Mouse (Mus musculus): ENCODE data around the gene Vav3. TPM values are rescaled to one million over a fixed set of nuclear protein-coding genes. Genes with fewer than 3 reads are reported as not detected.

The Vav3 gene
- polyA plus RNA-seq, 1 experiment from 2014 or later: 3.4 TPM

DNA sequence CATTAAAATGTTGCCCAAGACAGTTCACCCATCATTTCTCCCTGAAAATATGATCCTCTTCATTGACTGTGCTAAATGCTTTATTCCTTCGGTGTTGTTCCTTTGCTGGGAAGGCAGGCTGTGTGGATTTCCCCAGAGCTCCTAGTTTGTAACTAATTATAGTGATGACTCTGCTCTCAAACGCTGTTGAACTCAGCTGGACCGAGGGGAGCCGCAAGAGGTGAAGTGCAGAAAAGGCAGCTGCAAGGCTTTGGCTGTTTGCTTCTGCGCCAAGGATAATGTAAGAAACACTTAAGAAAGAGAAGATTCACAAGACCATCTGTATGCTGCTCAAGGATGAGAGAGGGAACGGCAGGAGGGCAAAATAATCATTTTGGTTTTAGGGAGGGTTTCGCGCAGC is 136.1 kb downstream of the Vav3 start:
- Histone ChIP-seq H3K4me1 (replicated peaks) (no peaks in the 10 kb centered on the region), H3K36me3 (replicated peaks) (no peaks in the 10 kb centered on the region), H3K27ac (replicated peaks) (no peak overlapping the region), H3K9me3 (replicated peaks) (no peaks in the 10 kb centered on the region), H3K9ac (no peak overlapping the region), H3K4me3 (replicated peaks) (no peak overlapping the region), H3K4me2 (no peak overlapping the region), H3K27me3 (no peaks in the 10 kb centered on the region)
- ATAC-seq (ENCODE audit: insufficient read depth): no peak
- WGBS (ENCODE audit: insufficient replicate concordance): 72% methylated on average over 8 of the region's 8 CpGs

DNA sequence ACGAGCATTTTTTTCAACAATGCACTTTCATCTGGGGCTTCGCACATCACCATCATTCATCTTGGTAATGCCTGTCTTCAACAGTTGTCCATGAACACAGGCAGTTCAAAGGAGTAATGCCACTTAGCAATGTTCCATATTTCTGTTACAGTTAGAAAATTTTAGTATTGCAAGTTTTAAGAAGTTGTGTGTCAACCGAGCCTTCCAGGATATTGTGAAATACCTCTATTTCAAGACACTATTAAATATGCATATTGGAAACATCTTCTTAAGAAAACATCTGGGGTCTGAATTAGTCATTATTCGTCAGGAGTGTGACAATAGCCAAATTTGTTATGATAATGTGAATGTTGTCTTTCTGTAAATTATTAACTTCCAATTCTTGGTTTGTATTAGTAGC is 137.8 kb downstream of the Vav3 start:
- Histone ChIP-seq H3K27me3 (no peaks in the 10 kb centered on the region), H3K36me3 (replicated peaks) (no peaks in the 10 kb centered on the region), H3K4me3 (replicated peaks) (no peak overlapping the region), H3K4me2 (no peak overlapping the region), H3K27ac (replicated peaks) (no peak overlapping the region), H3K9me3 (replicated peaks) (no peaks in the 10 kb centered on the region), H3K4me1 (replicated peaks) (no peaks in the 10 kb centered on the region), H3K9ac (no peak overlapping the region)
- ATAC-seq (ENCODE audit: insufficient read depth): no peak
- WGBS (ENCODE audit: insufficient replicate concordance): 49% methylated on average over 4 of the region's 4 CpGs

GRCm38 (mm10) chr3:109480625-109481024 is 140.2 kb downstream of the Vav3 start:
- Histone ChIP-seq H3K27me3 (no peaks in the 10 kb centered on the region), H3K4me2 (no peak overlapping the region), H3K4me3 (replicated peaks) (no peak overlapping the region), H3K4me1 (replicated peaks) (no peaks in the 10 kb centered on the region), H3K27ac (replicated peaks) (no peak overlapping the region), H3K36me3 (replicated peaks) (no peaks in the 10 kb centered on the region), H3K9me3 (replicated peaks) (no peaks in the 10 kb centered on the region), H3K9ac (no peak overlapping the region)
- ATAC-seq (ENCODE audit: insufficient read depth): no peak
- WGBS (ENCODE audit: insufficient replicate concordance): 45% methylated on average over 2 of the region's 2 CpGs

- no peaks in the 10 kb centered on the region for H3K27me3 ChIP-seq
- H3K27ac ChIP-seq (replicated peaks): no peak overlapping the region
- no peaks in the 10 kb centered on the region for H3K9me3 ChIP-seq (replicated peaks)
- no peak overlapping the region for H3K4me2 ChIP-seq
- H3K36me3 ChIP-seq (replicated peaks): no peaks in the 10 kb centered on the region
- H3K4me1 ChIP-seq (replicated peaks): no peaks in the 10 kb centered on the region
- no peak overlapping the region for H3K4me3 ChIP-seq (replicated peaks)
- WGBS (ENCODE audit: insufficient replicate concordance): 52% methylated on average over 3 of the region's 3 CpGs
- no peak for ATAC-seq (ENCODE audit: insufficient read depth)
- no peak overlapping the region for H3K9ac ChIP-seq
These were observed 146.3 kb downstream of the Vav3 start for GRCm38 (mm10) chr3:109486786-109487185.

DNA sequence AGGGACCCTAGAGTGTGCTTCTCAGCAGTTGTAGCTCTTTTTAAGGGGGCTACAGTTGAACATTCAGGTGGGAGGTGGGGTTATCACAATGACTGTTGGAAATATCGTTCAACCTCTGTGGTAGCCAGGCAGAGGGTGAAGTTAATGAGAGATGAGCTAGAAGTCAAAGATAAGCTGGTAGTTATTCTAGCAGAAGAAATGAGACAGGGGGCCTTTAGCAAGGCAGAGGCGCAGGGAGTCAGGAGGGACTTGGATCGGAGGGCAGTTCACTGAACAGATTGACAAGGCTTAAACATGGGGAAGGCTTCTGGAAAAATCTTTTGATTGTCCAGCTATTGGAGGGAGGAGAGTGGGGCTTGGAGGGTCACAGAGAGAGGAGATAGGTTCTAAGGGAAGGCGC is 147.4 kb downstream of the Vav3 start:
- Histone ChIP-seq H3K27me3 (no peaks in the 10 kb centered on the region), H3K9me3 (replicated peaks) (no peaks in the 10 kb centered on the region), H3K4me3 (replicated peaks) (no peak overlapping the region), H3K27ac (replicated peaks) (no peak overlapping the region), H3K9ac (no peak overlapping the region), H3K4me2 (no peak overlapping the region), H3K4me1 (replicated peaks) (no peaks in the 10 kb centered on the region), H3K36me3 (replicated peaks) (no peaks in the 10 kb centered on the region)
- ATAC-seq (ENCODE audit: insufficient read depth): no peak
- WGBS (ENCODE audit: insufficient replicate concordance): 71% methylated on average over 4 of the region's 4 CpGs

DNA sequence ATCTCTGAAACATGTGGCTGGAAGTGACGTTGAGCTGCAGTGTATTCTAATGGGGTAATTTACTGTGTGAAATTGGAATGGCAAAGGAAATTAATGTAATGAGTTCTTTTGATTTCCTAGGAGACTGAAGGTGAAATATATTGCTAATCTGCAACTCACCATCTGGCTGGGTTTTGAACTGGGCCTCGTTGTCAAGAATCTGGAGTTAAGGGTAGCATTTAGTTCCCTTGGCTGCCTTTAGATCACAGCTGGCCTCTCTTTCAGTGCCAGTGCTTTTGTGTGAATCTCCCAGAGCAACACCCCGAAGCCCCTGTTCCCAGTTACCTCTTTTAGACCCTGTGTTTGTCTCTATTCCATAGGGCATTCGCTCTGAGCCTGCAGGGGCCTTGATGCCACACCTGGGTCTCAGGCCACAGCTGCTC is 148.3 kb downstream of the Vav3 start:
- Histone ChIP-seq H3K27ac (replicated peaks) (no peak overlapping the region), H3K4me3 (replicated peaks) (no peak overlapping the region), H3K36me3 (replicated peaks) (no peaks in the 10 kb centered on the region), H3K27me3 (no peaks in the 10 kb centered on the region), H3K4me1 (replicated peaks) (no peaks in the 10 kb centered on the region), H3K9ac (no peak overlapping the region), H3K9me3 (replicated peaks) (no peaks in the 10 kb centered on the region), H3K4me2 (no peak overlapping the region)
- ATAC-seq (ENCODE audit: insufficient read depth): no peak
- 48% methylated on average over 4 of the region's 4 CpGs for WGBS (ENCODE audit: insufficient replicate concordance)

DNA sequence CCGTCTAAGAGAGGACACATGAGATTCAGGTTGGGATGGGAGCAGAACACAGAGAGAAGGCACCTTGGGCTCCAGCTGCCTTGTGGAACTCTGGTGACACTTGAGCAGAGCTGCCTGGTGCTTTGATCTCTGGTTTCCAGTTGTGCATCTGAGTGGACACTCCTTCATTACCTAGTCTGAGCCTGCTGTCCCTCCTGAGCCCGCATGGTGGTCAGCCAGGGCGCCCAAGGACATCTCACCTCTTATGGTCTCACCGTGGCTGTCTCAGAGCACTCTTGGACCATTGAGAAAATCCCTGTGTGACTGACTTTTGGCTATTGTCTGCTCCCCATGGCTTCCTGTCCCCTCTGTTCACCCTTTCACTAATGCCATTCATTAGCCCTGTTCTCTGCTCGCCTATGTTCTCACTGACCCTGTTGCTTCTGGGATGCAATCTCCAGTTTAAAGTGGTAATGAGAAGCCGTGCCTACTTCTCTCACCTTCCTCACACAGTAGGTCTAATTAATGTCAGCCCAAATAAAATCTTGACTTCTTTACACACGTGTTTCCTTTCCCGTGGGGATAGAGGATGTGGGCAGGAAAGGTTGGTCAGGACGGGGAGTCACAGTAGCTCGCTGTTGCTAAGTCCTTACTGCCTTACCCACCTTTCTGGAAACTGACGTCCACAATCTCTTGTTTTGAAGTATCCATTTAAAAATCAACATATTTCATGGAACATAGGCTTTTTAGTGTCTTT is 150.3 kb downstream of the Vav3 start:
- no peak overlapping the region for H3K4me2 ChIP-seq
- no peak overlapping the region for H3K9ac ChIP-seq
- H3K4me1 ChIP-seq (replicated peaks): no peaks in the 10 kb centered on the region
- ATAC-seq (ENCODE audit: insufficient read depth): no peak
- no peak overlapping the region for H3K27ac ChIP-seq (replicated peaks)
- H3K27me3 ChIP-seq: no peaks in the 10 kb centered on the region
- no peaks in the 10 kb centered on the region for H3K9me3 ChIP-seq (replicated peaks)
- no peak overlapping the region for H3K4me3 ChIP-seq (replicated peaks)
- 40% methylated on average over 11 of the region's 11 CpGs for WGBS (ENCODE audit: insufficient replicate concordance)
- H3K36me3 ChIP-seq (replicated peaks): no peaks in the 10 kb centered on the region

GRCm38 (mm10) chr3:109491568-109491967 is 151.1 kb downstream of the Vav3 start:
- WGBS (ENCODE audit: insufficient replicate concordance): 6% methylated on average over 2 of the region's 2 CpGs
- Histone ChIP-seq H3K4me3 (replicated peaks) (no peak overlapping the region), H3K4me2 (no peak overlapping the region), H3K4me1 (replicated peaks) (no peaks in the 10 kb centered on the region), H3K9ac (no peak overlapping the region), H3K27me3 (no peaks in the 10 kb centered on the region), H3K36me3 (replicated peaks) (no peaks in the 10 kb centered on the region), H3K27ac (replicated peaks) (no peak overlapping the region), H3K9me3 (replicated peaks) (no peaks in the 10 kb centered on the region)
- no peak for ATAC-seq (ENCODE audit: insufficient read depth)

- Histone ChIP-seq H3K4me1 (replicated peaks) (no peaks in the 10 kb centered on the region), H3K9ac (no peak overlapping the region), H3K4me3 (replicated peaks) (no peak overlapping the region), H3K9me3 (replicated peaks) (no peaks in the 10 kb centered on the region), H3K36me3 (replicated peaks) (no peaks in the 10 kb centered on the region), H3K27me3 (no peaks in the 10 kb centered on the region), H3K27ac (replicated peaks) (no peak overlapping the region), H3K4me2 (no peak overlapping the region)
- no peak for ATAC-seq (ENCODE audit: insufficient read depth)
- 64% methylated on average over 5 of the region's 5 CpGs for WGBS (ENCODE audit: insufficient replicate concordance)
These were observed 156.0 kb downstream of the Vav3 start for GRCm38 (mm10) chr3:109496461-109496860.

- H3K36me3 ChIP-seq (replicated peaks): no peaks in the 10 kb centered on the region
- H3K4me1 ChIP-seq (replicated peaks): no peaks in the 10 kb centered on the region
- H3K9ac ChIP-seq: no peak overlapping the region
- no peak for ATAC-seq (ENCODE audit: insufficient read depth)
- WGBS (ENCODE audit: insufficient replicate concordance): 69% methylated on average over 4 of the region's 4 CpGs
- no peak overlapping the region for H3K4me3 ChIP-seq (replicated peaks)
- H3K27me3 ChIP-seq: no peaks in the 10 kb centered on the region
- H3K27ac ChIP-seq (replicated peaks): no peak overlapping the region
- H3K4me2 ChIP-seq: no peak overlapping the region
- H3K9me3 ChIP-seq (replicated peaks): no peaks in the 10 kb centered on the region
These were observed 156.6 kb downstream of the Vav3 start for GRCm38 (mm10) chr3:109497074-109497473.

DNA sequence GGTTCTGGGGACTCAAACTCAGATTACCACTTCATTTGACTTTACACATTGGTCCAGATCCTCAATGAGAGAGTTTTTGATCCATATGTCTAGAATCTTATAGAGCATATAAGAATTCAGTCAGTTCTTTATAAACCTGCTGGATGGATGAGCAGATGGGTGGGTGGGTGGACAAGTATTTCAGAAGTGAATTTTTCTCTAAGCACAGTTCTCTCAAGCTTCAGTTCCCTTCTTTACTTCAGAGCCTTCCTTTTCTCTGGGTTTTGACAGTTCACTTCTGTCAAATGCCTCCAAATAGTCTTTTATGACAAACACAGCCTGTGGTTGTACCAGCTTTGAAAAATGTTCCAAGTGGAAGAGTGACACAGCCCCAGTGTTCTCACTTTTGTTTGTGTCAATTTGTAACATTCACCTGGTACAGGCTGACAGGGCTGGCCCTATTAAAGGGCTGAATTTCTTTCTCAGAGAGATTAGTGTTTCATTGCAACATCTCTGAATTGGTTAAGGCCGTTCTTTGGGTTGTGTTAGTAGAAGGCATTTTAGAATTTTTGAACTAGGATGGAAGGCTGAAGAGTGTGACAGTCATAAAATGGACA is 159.5 kb downstream of the Vav3 start:
- Histone ChIP-seq H3K4me1 (replicated peaks) (no peaks in the 10 kb centered on the region), H3K36me3 (replicated peaks) (no peaks in the 10 kb centered on the region), H3K4me2 (no peak overlapping the region), H3K27ac (replicated peaks) (no peak overlapping the region), H3K9ac (no peak overlapping the region), H3K9me3 (replicated peaks) (no peaks in the 10 kb centered on the region), H3K4me3 (replicated peaks) (no peak overlapping the region), H3K27me3 (no peaks in the 10 kb centered on the region)
- WGBS (ENCODE audit: insufficient replicate concordance): 62% methylated on average over 1 of the region's 1 CpGs
- ATAC-seq (ENCODE audit: insufficient read depth): no peak

GRCm38 (mm10) chr3:109509784-109510183 is 169.3 kb downstream of the Vav3 start:
- H3K36me3 ChIP-seq (replicated peaks): no peaks in the 10 kb centered on the region
- H3K9me3 ChIP-seq (replicated peaks): no peaks in the 10 kb centered on the region
- no peaks in the 10 kb centered on the region for H3K27me3 ChIP-seq
- no peak overlapping the region for H3K4me3 ChIP-seq (replicated peaks)
- H3K27ac ChIP-seq (replicated peaks): no peak overlapping the region
- no peak for ATAC-seq (ENCODE audit: insufficient read depth)
- H3K4me1 ChIP-seq (replicated peaks): no peaks in the 10 kb centered on the region
- H3K9ac ChIP-seq: no peak overlapping the region
- 38% methylated on average over 1 of the region's 1 CpGs for WGBS (ENCODE audit: insufficient replicate concordance)
- no peak overlapping the region for H3K4me2 ChIP-seq
